10 mouse cellular contexts compared by ENCODE assay signal in genomic region chr2:93372097-93372571, GRCm38 (mm10). TPM values are rescaled to one million over a fixed set of nuclear protein-coding genes. Genes with fewer than 3 reads are reported as not detected.
DNase-seq lines count a peak whose midpoint lies in the region; ATAC-seq lines count a peak whose summit lies in the region.
"Had no signal": no experiment of that assay in that cellular context is flagged by ENCODE, and none has a peak within 500 bp of the region (broad histone marks: within the 10 kb centered on the region; RNA-seq: fewer than 3 reads in every experiment).

No protein-coding gene starts in this region.

- no peak overlapping the region for H3K4me3 ChIP-seq in kidney, embryonic 14.5 days (ENCODE audit: low read length)
- H3K4me3 ChIP-seq: left cerebral cortex, adult 2 months had no signal

- no peak overlapping the region for H3K4me2 ChIP-seq in kidney, embryonic 14.5 days (replicated peaks; ENCODE audit: low read depth, low read length)

- no peaks in the 10 kb centered on the region for H3K36me3 ChIP-seq in kidney, embryonic 14.5 days (ENCODE audit: control insufficient read depth, insufficient read depth, low read length)

- peak; percentile 20; the same call in 1 of the 2 replicates for ATAC-seq in kidney, embryonic 14.5 days (ENCODE audit: low FRiP score, low TSS enrichment)

- no peak for DNase-seq in kidney, adult 11 months
- DNase-seq in 416B (ENCODE audit: low read depth) (peak; percentile 7), NIH3T3 (ENCODE audit: low read depth) (peak; percentile 14), adipocyte (ENCODE audit: low spot score) (no peak)
- DNase-seq in heart, postnatal 14 days = peak; percentile 6 to 26
- no peak for DNase-seq in layer of hippocampus, postnatal 36 days
- DNase-seq: gastrocnemius, postnatal 25 days had no signal

- H3K27me3 ChIP-seq in kidney, embryonic 14.5 days (ENCODE audit: control insufficient read depth, insufficient read depth, low read length) = no peaks in the 10 kb centered on the region

- WGBS in kidney, embryonic 14.5 days = 17% methylated on average over 2 of the region's 6 CpGs

- H3K27ac ChIP-seq in kidney, embryonic 14.5 days (ENCODE audit: low read depth, low read length) = no peak overlapping the region
- H3K27ac ChIP-seq: left cerebral cortex, adult 2 months had no signal

- H3K9me3 ChIP-seq in kidney, embryonic 14.5 days (ENCODE audit: control insufficient read depth, low read length) = no peaks in the 10 kb centered on the region

- H3K4me1 ChIP-seq in kidney, embryonic 14.5 days (ENCODE audit: control insufficient read depth, insufficient read depth, low read length) = 0 out of 2 replicates have a peak, but pooled peaks cover 3% of the 10 kb centered on the region

- intact Hi-C loops in heart, postnatal 14 days (cut with DNase I) = no loop called here

- H3K9ac ChIP-seq in kidney, embryonic 14.5 days (ENCODE audit: low read depth, low read length) = no peak overlapping the region

RNA-seq across cellular contexts. Expression of gene Tspan18, which starts 37.8 kb away (rescaled TPM):
- polyA plus RNA-seq in kidney, embryonic 14.5 days (2014; fragmentation: Nextera tagmentation; extraction: Ambion mirVana) = 40.8 and 49.2 TPM in 2 replicates
- total RNA-seq in heart, postnatal 14 days (2021) = 10 to 100 TPM; 29.9 to 32.7 TPM
- total RNA-seq in layer of hippocampus, postnatal 36 days (2021) = 10 to 100 TPM; 40.8 to 43.2 TPM
- total RNA-seq: megakaryocyte progenitor cell, adult 5-6 weeks had no signal

Comparison
In these comparisons a context has a peak if more than half of its experiments do, and no peak if none do; other contexts are left out.
1. DNase-seq: peak in 416B (single experiment), NIH3T3 (single experiment) and heart, postnatal 14 days (2 of 2); none in kidney, adult 11 months (single experiment), layer of hippocampus, postnatal 36 days (0 of 2) and adipocyte (single experiment).